Mouse (Mus musculus) layer of hippocampus, postnatal 25 days (tissue): Measurements from ENCODE around the gene Tmem104. TPM values are rescaled to one million over a fixed set of nuclear protein-coding genes. Genes with fewer than 3 reads are reported as not detected.

Experiments used
- DNase-seq, 2 experiments: peaks; one replicate each; pipeline ENCODE4 v3.0.0; 2022; ENCODE audit warnings: mixed read lengths in 2 of 2, low spot score in 1 of 2; ENCODE audit errors: extremely low spot score in 1 of 2
- total RNA-seq, 2 experiments: library from RNA; stranded (reverse); gene quantifications; 2 replicates each; pipeline ENCODE4 v1.2.3; 2021

Tmem104 gene
- total RNA-seq, 2 experiments from 2014 or later = 19.0 to 19.4 TPM

- DNase-seq = peak in 1 of 2 experiments; percentile 27
These were observed 22.3 kb upstream of the Tmem104 start for GRCm38 (mm10) chr11:115164976-115165374.

GRCm38 (mm10) chr11:115166776-115167175, 20.5 kb upstream of the Tmem104 start:
- no peak for DNase-seq

GRCm38 (mm10) chr11:115167631-115168249, 19.5 kb upstream of the Tmem104 start:
- no peak for DNase-seq

GRCm38 (mm10) chr11:115169430-115169829, 17.9 kb upstream of the Tmem104 start:
- DNase-seq = no peak

- no peak for DNase-seq
These were observed 16.2 kb upstream of the Tmem104 start for GRCm38 (mm10) chr11:115171125-115171524.

GRCm38 (mm10) chr11:115172825-115173287, 14.4 kb upstream of the Tmem104 start:
- peak in 1 of 2 experiments; percentile 25 for DNase-seq

- no peak for DNase-seq
These were observed 13.5 kb upstream of the Tmem104 start for GRCm38 (mm10) chr11:115173549-115174339.

- no peak for DNase-seq
These were observed 10.7 kb upstream of the Tmem104 start for GRCm38 (mm10) chr11:115176399-115177190.

GRCm38 (mm10) chr11:115177559-115178195, 9.6 kb upstream of the Tmem104 start:
- no peak for DNase-seq

- no peak for DNase-seq
These were observed 8.5 kb upstream of the Tmem104 start for GRCm38 (mm10) chr11:115178766-115179165.

- DNase-seq = peak in 1 of 2 experiments; percentile 33
These were observed 8.1 kb upstream of the Tmem104 start for GRCm38 (mm10) chr11:115179191-115179590.

GRCm38 (mm10) chr11:115179881-115180280, 7.4 kb upstream of the Tmem104 start:
- no peak for DNase-seq

- peak; percentile 78 to 94 for DNase-seq
These were observed 5.2 kb upstream of the Tmem104 start for GRCm38 (mm10) chr11:115181913-115182638.

- DNase-seq = no peak
These were observed 2.3 kb upstream of the Tmem104 start for GRCm38 (mm10) chr11:115184973-115185372.

- DNase-seq = no peak
These were observed 406 bp downstream of the Tmem104 start, which contains the start of gene Nat9 for GRCm38 (mm10) chr11:115187693-115188092. Nat9 (minus strand) TSS chr11:115187859.

- no peak for DNase-seq
These were observed 1.4 kb downstream of the Tmem104 start for GRCm38 (mm10) chr11:115188539-115189231.

- no peak for DNase-seq
These were observed 2.0 kb downstream of the Tmem104 start for GRCm38 (mm10) chr11:115189304-115189703.

- peak in 1 of 2 experiments; percentile 42 for DNase-seq
These were observed 4.9 kb downstream of the Tmem104 start for GRCm38 (mm10) chr11:115192180-115192579.

- no peak for DNase-seq
These were observed 7.4 kb downstream of the Tmem104 start for GRCm38 (mm10) chr11:115194693-115195092.
